Mouse (Mus musculus) Muller cell, postnatal 12 days (primary cell): ENCODE measurements around the gene Tmbim6.

Experiments used
- DNase-seq: peaks from one replicate; pipeline ENCODE4 v3.0.0-alpha.2; 2015; ENCODE audit errors: inconsistent ontology term

The Tmbim6 gene

GRCm38 (mm10) chr15:99392486-99393385 is at the start of gene Tmbim6:
Gene Tmbim6 (plus strand): TSS chr15:99392882.
- peak; percentile 99 for DNase-seq

- DNase-seq, result peak; percentile 78
These were observed 49.1 kb upstream of the Tmbim6 start for GRCm38 (mm10) chr15:99343414-99344147.

- DNase-seq, result no peak
These were observed 48.4 kb upstream of the Tmbim6 start for GRCm38 (mm10) chr15:99344148-99344870.

DNA sequence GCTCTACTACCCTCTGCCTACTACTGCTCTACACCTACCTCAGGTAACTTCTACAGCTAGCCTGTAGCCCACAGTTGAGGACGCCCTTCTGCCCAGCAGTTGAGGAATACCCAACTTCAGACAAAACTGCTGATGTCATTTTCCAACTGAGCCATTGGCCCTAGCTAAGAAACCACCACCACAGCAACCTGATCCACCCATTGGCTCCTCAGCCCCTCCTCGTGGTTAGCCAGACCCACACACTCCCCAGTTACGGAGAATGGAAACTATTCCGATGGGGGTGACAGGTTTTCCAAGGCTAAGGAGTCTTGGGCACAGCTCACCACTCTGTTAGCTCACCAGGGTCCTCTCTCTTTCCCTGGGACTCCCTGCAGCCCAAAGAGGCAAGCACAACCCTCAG is 47.7 kb upstream of the Tmbim6 start:
- DNase-seq, result no peak

DNA sequence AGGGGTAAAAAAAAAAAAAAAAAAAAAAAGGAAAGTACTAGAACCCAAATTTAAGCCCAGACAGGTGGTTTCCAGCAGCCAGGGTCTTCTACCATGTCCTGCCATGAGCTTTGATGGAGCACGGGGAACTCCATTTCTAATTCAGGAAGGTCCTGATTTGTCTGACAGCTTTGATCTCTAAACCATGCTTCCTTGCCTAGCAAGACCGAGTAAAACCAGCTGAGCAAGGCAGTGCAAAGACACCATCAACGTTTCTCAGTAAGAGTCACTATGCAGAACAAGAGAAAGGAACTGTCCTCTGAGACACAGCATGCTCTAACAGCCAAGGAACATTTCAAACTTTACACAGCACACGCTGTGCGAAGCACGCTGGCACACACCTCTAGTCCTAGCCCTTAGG is 41.1 kb upstream of the Tmbim6 start:
- DNase-seq, result no peak

DNA sequence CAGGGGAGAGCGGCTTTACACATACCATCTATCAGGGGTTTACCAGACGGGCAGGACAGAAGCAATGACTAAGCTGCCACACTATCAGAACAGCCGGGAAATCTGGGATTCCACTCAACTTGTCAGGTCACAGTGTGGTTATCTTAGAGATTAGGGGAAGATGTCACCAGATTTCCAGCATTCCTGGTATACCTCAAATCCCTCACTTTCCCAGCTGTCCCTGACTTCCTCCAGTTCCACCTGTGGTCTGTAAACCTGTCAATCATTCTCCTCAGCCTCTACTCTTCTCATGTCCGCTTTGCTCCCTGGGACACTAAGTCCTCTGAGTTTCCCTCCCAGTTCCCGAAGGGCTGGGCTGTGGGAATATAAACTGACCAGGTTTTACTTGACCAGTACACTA is 40.4 kb upstream of the Tmbim6 start:
- DNase-seq, result no peak

- no peak for DNase-seq
These were observed 37.0 kb upstream of the Tmbim6 start for GRCm38 (mm10) chr15:99355660-99356059.

GRCm38 (mm10) chr15:99356462-99356861 is 36.2 kb upstream of the Tmbim6 start:
- DNase-seq, result no peak

DNA sequence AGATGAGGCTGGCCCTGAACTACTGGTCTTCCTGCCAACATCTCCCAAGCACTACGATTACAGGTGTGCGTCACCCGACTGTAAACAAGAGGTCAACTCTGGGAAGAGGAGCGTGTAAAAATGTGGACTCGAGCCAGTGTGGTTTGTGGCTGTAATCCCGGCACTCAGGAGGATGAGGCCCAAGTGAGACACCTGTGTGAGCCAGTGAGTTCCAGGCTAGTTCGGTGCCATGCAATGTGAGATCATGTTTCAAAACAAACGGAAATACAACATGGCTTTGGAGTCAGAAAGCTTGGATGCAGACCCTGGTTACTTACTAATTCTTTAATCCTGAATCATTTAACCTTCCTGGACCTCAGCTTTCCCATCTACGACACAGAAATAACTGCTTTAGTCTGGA is 33.7 kb upstream of the Tmbim6 start:
- DNase-seq, result no peak

GRCm38 (mm10) chr15:99364022-99364530 is 28.6 kb upstream of the Tmbim6 start:
- DNase-seq, result no peak

DNA sequence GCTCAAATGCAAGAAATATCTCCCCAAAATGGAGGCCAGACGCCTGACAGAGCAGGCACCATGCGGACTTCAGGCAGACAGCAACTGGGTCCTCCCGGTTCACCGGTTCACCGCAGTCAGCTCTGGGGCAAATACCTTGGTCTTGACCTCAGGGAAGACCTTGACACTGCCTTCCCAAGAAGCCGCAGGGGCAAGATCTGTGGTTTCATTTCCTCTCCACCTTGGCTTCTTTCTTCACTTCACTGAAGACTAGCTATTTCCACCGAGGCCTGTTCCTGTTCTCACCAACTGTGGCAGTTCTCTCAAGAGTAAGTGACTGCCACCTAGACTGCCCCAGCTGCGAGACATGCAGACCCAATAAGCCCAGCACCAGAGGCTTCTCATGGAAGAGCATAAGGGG is 27.8 kb upstream of the Tmbim6 start:
- no peak for DNase-seq

- DNase-seq, result no peak
These were observed 24.0 kb upstream of the Tmbim6 start for GRCm38 (mm10) chr15:99368583-99369266.

GRCm38 (mm10) chr15:99369391-99370171 is 23.1 kb upstream of the Tmbim6 start:
- DNase-seq, result peak; percentile 52

- peak; percentile 97 for DNase-seq
These were observed 22.4 kb upstream of the Tmbim6 start, which contains the start of gene Fmnl3 for GRCm38 (mm10) chr15:99370259-99370691. Gene Fmnl3 (minus strand): TSS chr15:99370482.

DNA sequence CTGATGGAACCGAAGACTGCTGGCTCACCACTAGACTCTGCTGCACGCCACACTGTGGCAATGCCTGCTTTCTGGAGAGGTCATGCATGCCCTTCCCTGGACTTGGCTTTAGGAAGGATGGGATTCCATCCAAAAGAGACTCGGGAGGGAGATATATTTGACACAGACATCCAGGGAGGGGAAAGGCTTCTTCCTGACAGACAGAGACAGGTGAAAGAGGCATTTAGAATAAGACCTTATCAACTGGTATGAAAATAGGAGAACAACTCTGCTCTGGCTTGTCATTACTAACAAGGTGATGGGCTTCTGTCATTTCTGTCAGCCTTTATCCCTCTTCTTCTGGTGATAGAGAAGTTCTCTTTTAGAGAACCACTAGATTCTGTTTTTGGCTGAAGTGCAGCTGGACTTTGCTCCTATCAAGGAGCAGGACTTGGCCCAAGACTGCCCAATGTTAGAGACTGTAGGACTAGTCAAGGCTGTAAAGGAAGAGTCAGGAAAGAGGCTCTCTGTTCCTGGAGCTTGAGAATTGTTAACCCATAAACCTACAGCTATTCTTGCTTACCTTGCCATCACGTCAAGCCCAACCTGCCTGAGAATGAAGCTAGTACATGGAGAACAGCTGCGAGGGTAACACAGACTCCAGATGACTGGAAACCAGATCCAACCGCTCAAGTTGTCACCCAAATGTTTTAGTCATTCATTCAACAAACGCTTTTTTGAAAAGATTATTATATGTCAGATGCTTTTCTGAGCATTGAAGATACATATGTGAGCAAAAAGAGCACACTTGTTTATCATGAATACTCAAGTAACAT is 20.9 kb upstream of the Tmbim6 start:
- DNase-seq, result no peak

GRCm38 (mm10) chr15:99372761-99373160 is 19.9 kb upstream of the Tmbim6 start:
- no peak for DNase-seq

DNA sequence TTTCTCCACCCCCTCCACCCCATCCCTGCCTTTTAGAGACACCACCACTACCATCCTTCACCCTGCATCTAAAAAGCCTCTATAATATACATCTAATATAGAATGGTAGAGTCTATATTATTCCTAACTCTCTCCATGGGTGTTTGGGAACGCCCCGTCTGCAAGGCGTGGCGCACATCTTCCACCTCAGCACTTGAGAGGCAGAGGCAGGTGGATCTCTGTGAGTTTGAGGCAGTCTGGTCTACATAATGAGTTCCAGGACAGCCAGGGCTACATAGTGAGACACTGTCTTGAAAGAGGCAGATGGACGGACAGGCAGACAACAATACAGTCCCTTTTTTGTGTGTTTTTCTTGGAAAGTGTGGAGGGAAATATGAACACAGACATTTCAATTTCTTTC is 17.6 kb upstream of the Tmbim6 start:
- no peak for DNase-seq

DNA sequence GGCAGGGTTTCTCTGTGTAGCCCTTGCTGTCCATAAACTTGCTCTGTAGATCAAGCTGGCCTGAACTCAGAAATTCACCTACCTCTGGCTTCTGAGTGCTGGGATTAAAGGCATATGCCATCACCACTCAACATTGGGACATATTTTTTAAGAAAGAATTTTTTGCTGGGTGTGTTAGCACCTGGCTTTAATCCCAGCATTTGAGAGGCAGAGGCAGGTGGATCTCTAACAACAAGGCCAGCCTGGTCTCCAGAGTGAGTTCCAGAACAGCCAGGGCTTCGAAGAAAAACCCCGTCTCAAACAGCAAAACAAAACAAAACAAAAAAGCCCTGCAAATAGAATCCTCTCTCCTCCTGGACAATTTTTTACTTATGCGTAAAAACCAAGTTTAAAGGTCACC is 17.1 kb upstream of the Tmbim6 start:
- no peak for DNase-seq

- DNase-seq, result no peak
These were observed 16.4 kb upstream of the Tmbim6 start for GRCm38 (mm10) chr15:99376240-99376639.

DNA sequence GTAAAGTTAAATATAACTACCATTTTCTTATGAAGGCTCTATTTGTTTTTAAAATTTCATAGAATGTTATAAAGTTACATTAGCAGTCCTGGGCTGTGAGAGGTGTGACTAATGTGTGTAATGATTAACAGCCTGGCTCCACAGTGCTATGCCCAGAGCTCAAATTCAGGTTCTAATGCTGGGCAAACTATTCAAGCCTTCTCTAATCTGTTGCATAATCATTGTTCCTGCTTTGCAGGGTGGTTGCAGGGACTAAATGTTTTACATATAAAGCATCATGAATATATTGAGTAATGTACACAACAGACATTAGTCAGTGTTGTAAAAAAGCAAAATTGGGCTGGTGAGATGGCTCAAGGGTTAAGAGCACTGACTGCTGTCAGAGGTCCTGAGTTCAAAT is 9.8 kb upstream of the Tmbim6 start:
- DNase-seq, result no peak
